Mouse (Mus musculus) heart, embryonic 15.5 days (tissue): ENCODE results near the gene Rasgrp2. TPM values are rescaled to one million over a fixed set of nuclear protein-coding genes. Genes with fewer than 3 reads are reported as not detected.

ENCODE experiments used
- ATAC-seq: fragments of 200-750 bp; cut with Nextera tagmentation; replicated peaks from 2 replicates; pipeline ENCODE4 v1.8.0; 2017; ENCODE audit warnings: low read depth, moderate TSS enrichment; ENCODE audit not compliant: insufficient number of reproducible peaks, insufficient read depth, low FRiP score
- H3K27ac ChIP-seq: fragments of 300-500 bp; sonication (generic); 2 replicates; pipeline ENCODE4 v1.5.1; 2015; ENCODE audit warnings: mild to moderate bottlenecking, inconsistent platforms
- H3K27me3 ChIP-seq: fragments of 300-500 bp; sonication (generic); 2 replicates; pipeline ENCODE4 v1.6.1; 2015; ENCODE audit warnings: inconsistent platforms
- H3K36me3 ChIP-seq: fragments of 300-500 bp; sonication (generic); 2 replicates; pipeline ENCODE4 v1.6.1; 2015; ENCODE audit warnings: mild to moderate bottlenecking, inconsistent platforms
- H3K4me1 ChIP-seq: fragments of 300-500 bp; sonication (generic); replicated peaks from 2 replicates; pipeline ENCODE4 v1.6.1; 2015; ENCODE audit warnings: inconsistent platforms
- H3K4me2 ChIP-seq: fragments of 300-500 bp; sonication (generic); 2 replicates; pipeline ENCODE4 v1.6.1; 2015; ENCODE audit warnings: inconsistent platforms, mild to moderate bottlenecking, moderate library complexity
- H3K4me3 ChIP-seq: fragments of 300-500 bp; sonication (generic); 2 replicates; pipeline ENCODE4 v1.5.1; 2015; ENCODE audit warnings: mild to moderate bottlenecking, inconsistent platforms
- H3K9ac ChIP-seq: fragments of 300-500 bp; sonication (generic); 2 replicates; pipeline ENCODE4 v1.6.1; 2015; ENCODE audit warnings: mild to moderate bottlenecking, inconsistent platforms
- H3K9me3 ChIP-seq: fragments of 300-500 bp; sonication (generic); replicated peaks from 2 replicates; pipeline ENCODE4 v1.6.1; 2016; ENCODE audit warnings: inconsistent platforms
- WGBS: fragments of 180-500 bp; shearing (Covaris S2); methylation state at CpG from one replicate; pipeline ENCODE4 v1.1.7; 2015; ENCODE audit warnings: mixed read lengths; 5-methylcytosine and 5-hydroxymethylcytosine counted together
- polyA plus RNA-seq: library from polyadenylated mRNA; unstranded; fragments of >200 nt; fragmentation: Nextera tagmentation; extraction: Ambion mirVana; gene quantifications from 2 replicates; pipeline ENCODE4 v1.2.1, GENCODE M21; 2015

Gene Rasgrp2
- polyA plus RNA-seq, 1 experiment from 2014 or later: 54.8 TPM

DNA sequence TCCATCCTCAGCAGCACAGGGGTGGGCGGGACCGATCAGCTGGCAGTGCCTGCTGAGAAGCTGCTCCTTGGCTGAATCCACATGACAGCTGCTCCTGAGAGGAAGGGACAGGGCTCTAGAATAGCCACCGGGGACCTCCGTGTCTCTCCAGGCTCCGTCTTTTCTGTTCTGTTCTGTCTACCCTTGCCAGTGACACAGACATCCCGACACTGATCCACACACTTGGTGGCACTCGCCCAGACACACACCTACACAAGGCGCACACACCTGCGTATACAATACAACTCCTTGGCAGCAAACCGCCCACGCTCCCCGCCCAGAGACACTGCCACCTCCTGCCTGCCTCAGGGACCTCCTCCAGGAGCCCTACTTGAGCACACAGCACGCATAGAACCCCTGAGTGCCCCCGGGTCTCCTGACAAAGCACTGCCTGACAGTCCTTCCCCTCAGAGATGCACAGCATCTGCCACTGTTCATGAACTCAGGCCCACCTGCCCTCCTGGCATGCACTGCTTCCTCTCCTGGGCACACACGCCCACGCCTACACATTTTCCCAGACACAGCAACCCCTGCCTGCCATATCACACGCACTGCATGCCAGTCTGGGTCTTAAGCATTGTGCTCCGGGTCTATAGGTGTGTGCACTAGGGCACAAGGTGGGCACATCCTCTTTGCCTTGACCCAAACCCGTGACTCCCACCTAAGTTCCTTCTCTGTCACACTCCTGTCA is 21.5 kb downstream of the Rasgrp2 start:
- no peak for ATAC-seq
- no peaks in the 10 kb centered on the region for H3K36me3 ChIP-seq
- H3K27ac ChIP-seq: no peak overlapping the region
- whole genome bisulfite sequencing: 59% methylated on average over 19 of the region's 19 CpGs
- peaks cover 13% of the 10 kb centered on the region for H3K4me1 ChIP-seq
- H3K9me3 ChIP-seq: no peaks in the 10 kb centered on the region
- peaks cover 95% of the 10 kb centered on the region for H3K27me3 ChIP-seq
- H3K4me3 ChIP-seq: no peak overlapping the region
- no peak overlapping the region for H3K4me2 ChIP-seq
- H3K9ac ChIP-seq: no peak overlapping the region

- Histone ChIP-seq H3K4me3 (no peak overlapping the region), H3K9me3 (no peaks in the 10 kb centered on the region), H3K4me1 (peaks cover 11% of the 10 kb centered on the region), H3K36me3 (no peaks in the 10 kb centered on the region), H3K27ac (no peak overlapping the region), H3K9ac (no peak overlapping the region), H3K4me2 (no peak overlapping the region), H3K27me3 (peaks cover 95% of the 10 kb centered on the region)
- WGBS: 64% methylated on average over 9 of the region's 9 CpGs
- ATAC-seq: no peak
Measured at GRCm38 (mm10) chr19:6421211-6421590, 22.1 kb downstream of the Rasgrp2 start.

DNA sequence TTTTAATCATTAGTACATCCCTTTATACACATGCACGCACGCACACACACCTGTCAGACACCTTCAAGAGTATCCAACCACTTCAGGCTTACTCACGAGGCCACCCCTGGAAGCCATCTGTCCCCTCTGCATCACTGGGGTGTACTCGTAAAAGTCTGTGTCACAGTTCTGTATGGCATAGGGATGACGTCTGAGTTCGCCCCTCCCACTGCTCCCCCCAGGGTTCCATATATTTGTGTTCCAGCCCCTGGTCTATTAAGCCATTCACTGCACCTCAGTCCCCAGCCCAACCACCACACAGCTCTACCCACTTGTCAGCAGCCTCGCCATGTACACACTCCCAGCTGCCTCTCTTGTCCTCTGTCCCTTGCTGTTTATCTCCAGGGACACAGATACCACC is 22.9 kb downstream of the Rasgrp2 start:
- Histone ChIP-seq H3K4me2 (no peak overlapping the region), H3K27me3 (peaks cover 96% of the 10 kb centered on the region), H3K4me1 (peaks cover 10% of the 10 kb centered on the region), H3K4me3 (no peak overlapping the region), H3K27ac (no peak overlapping the region), H3K36me3 (no peaks in the 10 kb centered on the region), H3K9ac (no peak overlapping the region), H3K9me3 (no peaks in the 10 kb centered on the region)
- no peak for ATAC-seq
- 72% methylated on average over 7 of the region's 7 CpGs for WGBS

DNA sequence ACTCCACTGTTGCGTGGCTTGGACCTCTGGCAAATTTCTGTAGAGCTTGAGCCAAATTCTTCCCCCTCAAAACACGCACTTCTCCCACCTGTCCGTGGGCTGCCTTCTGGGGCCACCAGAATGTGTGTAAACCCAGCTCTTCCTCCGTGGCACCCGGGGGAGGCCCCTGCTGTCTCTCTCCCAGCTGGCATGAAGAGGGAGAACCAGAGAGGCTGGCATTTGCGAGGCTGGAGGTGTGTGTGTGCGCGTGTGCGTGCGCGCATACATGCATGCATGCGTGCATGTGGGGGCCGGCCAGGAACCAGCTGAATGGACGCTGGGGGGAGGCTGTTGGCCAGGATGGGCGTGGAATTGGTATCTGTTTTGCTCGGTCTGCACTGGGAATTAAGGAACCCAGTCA is 24.1 kb downstream of the Rasgrp2 start:
- Histone ChIP-seq H3K4me1 (peaks cover 13% of the 10 kb centered on the region), H3K9me3 (no peaks in the 10 kb centered on the region), H3K9ac (no peak overlapping the region), H3K27me3 (peaks cover 97% of the 10 kb centered on the region), H3K4me3 (no peak overlapping the region), H3K27ac (no peak overlapping the region), H3K36me3 (no peaks in the 10 kb centered on the region), H3K4me2 (no peak overlapping the region)
- ATAC-seq: no peak
- 79% methylated on average over 16 of the region's 16 CpGs for WGBS

- Histone ChIP-seq H3K4me1 (peaks cover 15% of the 10 kb centered on the region), H3K4me3 (no peak overlapping the region), H3K9ac (no peak overlapping the region), H3K36me3 (no peaks in the 10 kb centered on the region), H3K9me3 (no peaks in the 10 kb centered on the region), H3K4me2 (no peak overlapping the region), H3K27me3 (peaks cover 97% of the 10 kb centered on the region), H3K27ac (no peak overlapping the region)
- 51% methylated on average over 8 of the region's 8 CpGs for WGBS
- ATAC-seq: no peak
Measured at GRCm38 (mm10) chr19:6424137-6424881, 25.2 kb downstream of the Rasgrp2 start.

GRCm38 (mm10) chr19:6425595-6425994 is 26.5 kb downstream of the Rasgrp2 start:
- WGBS: 46% methylated on average over 5 of the region's 5 CpGs

GRCm38 (mm10) chr19:6426703-6427500 is 27.8 kb downstream of the Rasgrp2 start:
- 22% methylated on average over 13 of the region's 13 CpGs for WGBS
- H3K36me3 ChIP-seq: no peaks in the 10 kb centered on the region

More at GRCm38 (mm10) chr19:6425595-6425994, 26.5 kb downstream of the Rasgrp2 start:
- Histone ChIP-seq H3K9ac (no peak overlapping the region), H3K27me3 (peaks cover 97% of the 10 kb centered on the region), H3K27ac (no peak overlapping the region), H3K4me1 (peaks cover 15% of the 10 kb centered on the region), H3K4me3 (no peak overlapping the region), H3K36me3 (no peaks in the 10 kb centered on the region), H3K4me2 (no peak overlapping the region), H3K9me3 (no peaks in the 10 kb centered on the region)
- no peak for ATAC-seq

GRCm38 (mm10) chr19:6427653-6428434 is 28.7 kb downstream of the Rasgrp2 start:
- no peak for ATAC-seq

More at GRCm38 (mm10) chr19:6426703-6427500, 27.8 kb downstream of the Rasgrp2 start:
- Histone ChIP-seq H3K9me3 (no peaks in the 10 kb centered on the region), H3K4me3 (no peak overlapping the region), H3K27ac (no peak overlapping the region), H3K9ac (no peak overlapping the region), H3K4me2 (no peak overlapping the region), H3K4me1 (peaks cover 15% of the 10 kb centered on the region), H3K27me3 (peaks cover 97% of the 10 kb centered on the region)
- ATAC-seq: no peak

DNA sequence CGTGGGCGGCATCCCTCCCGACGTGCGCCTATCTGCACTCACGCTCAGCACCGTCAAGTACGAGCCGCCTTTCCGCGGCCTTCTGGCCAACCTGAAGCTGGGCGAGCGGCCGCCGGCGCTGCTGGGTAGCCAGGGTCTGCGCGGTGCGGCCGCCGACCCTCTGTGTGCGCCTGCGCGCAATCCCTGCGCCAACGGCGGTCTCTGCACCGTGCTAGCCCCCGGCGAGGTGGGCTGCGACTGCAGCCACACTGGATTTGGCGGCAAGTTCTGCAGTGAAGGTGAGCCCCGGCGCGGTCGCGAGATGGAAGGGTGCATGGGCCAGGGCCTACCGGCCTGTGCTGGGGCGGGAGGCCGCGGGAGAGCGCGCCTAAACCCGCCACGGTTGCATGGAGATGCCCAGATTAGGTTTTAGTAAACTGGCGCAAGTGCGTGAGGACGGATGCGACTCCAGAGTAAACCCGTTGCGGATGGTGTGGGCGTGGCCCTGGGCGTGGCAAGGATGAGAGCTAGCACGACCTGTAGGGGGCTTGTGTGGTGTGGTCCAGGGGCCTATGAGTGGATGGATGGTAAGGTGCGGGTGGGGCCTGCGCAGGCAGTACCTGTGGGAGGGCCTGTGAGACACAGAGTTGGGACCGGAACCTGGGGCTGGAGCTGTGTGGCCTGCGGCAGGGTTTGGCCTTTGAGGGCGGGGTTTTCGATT is 29.5 kb downstream of the Rasgrp2 start:
- Histone ChIP-seq H3K9ac (no peak overlapping the region), H3K4me2 (peak overlapping the region; percentile 55), H3K4me3 (peak overlapping the region; percentile 39), H3K36me3 (no peaks in the 10 kb centered on the region), H3K27me3 (peaks cover 90% of the 10 kb centered on the region), H3K9me3 (no peaks in the 10 kb centered on the region), H3K4me1 (peaks cover 15% of the 10 kb centered on the region), H3K27ac (no peak overlapping the region)
- under 1% methylated on average over 60 of the region's 60 CpGs for WGBS
- ATAC-seq: 0 out of 2 replicates have a peak, but pooled peaks have one; percentile 9

More at GRCm38 (mm10) chr19:6427653-6428434, 28.7 kb downstream of the Rasgrp2 start:
- peaks cover 15% of the 10 kb centered on the region for H3K4me1 ChIP-seq
- peak overlapping the region; percentile 55 for H3K4me2 ChIP-seq
- WGBS: under 1% methylated on average over 94 of the region's 94 CpGs
- H3K4me3 ChIP-seq: peak overlapping the region; percentile 39
- no peaks in the 10 kb centered on the region for H3K36me3 ChIP-seq
- H3K9me3 ChIP-seq: no peaks in the 10 kb centered on the region
- no peak overlapping the region for H3K27ac ChIP-seq
- no peak overlapping the region for H3K9ac ChIP-seq
- peaks cover 96% of the 10 kb centered on the region for H3K27me3 ChIP-seq

DNA sequence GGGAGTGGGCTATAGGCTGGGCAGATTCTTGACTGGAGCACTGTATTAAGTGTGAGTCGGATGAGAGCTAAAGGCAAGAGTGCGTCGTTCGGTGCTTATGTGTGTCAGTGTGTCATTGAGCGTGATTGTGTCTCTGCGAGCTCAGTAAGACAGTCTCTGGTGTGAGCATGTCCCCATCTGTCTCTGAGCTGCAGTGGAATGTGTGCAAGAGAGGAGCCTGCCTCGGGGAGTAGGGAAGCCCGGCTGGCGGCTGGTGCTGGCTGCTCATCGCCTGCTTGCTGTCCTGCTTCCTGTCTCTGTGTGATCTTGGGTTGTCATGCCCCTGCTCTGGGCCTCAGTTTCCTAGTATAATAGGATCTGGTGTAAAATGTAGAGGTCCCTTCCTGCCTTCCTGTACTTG is 43.9 kb downstream of the Rasgrp2 start:
- Histone ChIP-seq H3K27ac (no peak overlapping the region), H3K4me1 (peaks cover 9% of the 10 kb centered on the region), H3K4me2 (no peak overlapping the region), H3K9me3 (no peaks in the 10 kb centered on the region), H3K9ac (no peak overlapping the region), H3K27me3 (peaks cover 46% of the 10 kb centered on the region), H3K4me3 (no peak overlapping the region), H3K36me3 (no peaks in the 10 kb centered on the region)
- ATAC-seq: no peak
- WGBS: 63% methylated on average over 10 of the region's 10 CpGs
